Mouse (Mus musculus) lung, postnatal 14 days (tissue): ENCODE data around the gene Crispld2.

Experiments used
- DNase-seq: peaks from one replicate; pipeline ENCODE4 v3.0.0; 2021

The Crispld2 gene

DNA sequence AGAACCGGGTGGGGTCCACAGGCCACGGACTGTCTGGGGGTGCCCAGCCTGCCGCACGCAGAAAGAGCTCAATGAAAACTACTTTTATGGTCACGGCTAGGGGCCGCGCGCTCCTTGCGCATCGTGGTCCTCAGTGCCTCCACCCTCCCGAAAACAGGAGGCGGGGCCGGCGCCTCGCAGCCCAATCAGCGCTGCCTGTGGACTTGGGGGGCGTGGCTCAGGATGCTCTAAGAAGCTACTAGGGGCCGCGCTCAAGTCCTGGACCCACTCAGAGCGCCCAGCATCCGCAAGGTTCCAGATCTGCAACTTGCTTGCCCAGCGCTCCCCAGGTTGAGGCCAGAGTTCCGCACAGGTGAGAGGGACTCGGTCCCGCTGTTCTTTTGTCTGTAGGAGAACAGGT lies at the start of gene Crispld2:
TSS of gene Crispld2 (plus strand) at position 190 of the 400 bp plus-strand sequence.
- peak; percentile 78 for DNase-seq

DNA sequence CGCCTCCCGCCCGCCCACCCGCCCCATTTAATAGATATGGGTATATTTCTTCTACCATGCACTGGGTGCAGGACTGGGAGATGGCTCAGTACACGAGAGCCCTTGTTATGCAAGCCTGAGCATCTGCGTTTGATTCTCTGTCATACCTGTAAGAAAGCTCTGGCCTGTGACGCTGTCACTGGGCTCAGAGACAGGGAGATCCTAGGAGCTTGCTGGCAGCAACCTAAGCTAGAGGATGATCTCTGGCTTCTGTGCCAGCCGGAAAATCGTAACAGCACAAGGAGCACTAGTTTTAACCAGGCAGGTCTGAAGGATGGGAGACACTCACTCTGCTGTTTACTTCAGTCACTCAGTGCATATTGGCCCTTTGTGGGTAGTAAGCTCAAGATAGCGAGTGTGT lies 48.6 kb upstream of the Crispld2 start:
- no peak for DNase-seq

DNA sequence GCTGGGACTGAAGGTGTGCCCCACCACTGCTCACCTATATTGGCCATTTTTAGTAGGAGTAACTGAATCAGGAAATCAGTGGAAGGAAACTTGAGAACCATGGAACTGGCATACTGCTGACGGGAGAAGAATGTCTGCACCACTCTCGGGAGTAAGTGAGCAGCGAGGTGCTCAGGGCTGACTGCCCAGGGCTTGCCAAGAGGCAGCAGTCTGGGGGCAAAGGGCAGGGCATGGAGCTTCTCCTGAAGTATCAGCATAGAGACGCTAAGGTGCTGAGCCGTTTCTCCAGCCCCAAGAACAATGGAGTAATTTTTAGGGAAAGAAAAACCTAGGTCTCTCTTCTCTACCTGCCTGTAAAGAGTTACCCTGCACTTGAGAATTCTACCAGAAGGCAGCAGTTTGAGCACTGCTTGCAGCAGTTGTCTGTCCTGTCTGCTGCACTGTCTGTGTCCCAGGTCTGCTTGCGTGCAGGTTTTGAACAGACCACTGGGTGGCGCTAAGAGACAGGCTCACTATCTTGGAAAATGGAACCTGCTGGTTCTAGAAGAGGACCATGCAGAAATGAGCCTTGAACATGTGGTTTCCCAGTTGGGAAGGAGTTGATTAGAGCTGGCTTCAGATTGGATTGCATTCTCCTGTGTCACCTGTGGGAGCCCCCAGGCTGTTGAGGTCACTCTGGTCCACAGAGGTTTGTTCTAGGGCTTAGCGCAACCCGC lies 48.0 kb upstream of the Crispld2 start:
- peak; percentile 83 for DNase-seq

DNA sequence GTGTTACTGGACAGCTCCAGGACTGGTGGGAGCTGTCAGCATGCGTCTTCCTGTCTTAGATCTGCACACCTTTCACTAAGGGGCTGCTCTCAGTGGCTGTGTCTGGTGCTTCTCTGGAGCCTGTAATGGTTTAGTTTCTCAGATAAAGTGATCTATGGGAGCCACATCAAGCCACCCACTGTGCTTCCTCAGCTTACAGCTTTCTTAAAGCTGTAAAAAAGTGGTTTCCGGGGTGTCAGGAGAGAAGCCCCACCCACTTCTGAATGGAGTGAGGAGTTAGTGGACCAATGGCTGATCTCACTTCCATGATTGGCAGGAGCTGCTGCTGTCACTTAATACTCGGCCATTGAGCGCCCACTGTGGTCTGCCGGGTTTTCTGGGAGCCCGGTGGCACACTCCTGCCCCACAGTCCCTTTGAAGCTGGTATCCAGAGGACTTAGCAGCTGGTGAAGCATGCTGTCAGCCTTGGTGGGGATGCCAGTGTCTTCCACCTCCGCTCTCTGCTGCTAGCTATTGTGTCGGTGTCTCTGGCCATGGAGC lies 45.8 kb upstream of the Crispld2 start:
- DNase-seq: no peak

DNA sequence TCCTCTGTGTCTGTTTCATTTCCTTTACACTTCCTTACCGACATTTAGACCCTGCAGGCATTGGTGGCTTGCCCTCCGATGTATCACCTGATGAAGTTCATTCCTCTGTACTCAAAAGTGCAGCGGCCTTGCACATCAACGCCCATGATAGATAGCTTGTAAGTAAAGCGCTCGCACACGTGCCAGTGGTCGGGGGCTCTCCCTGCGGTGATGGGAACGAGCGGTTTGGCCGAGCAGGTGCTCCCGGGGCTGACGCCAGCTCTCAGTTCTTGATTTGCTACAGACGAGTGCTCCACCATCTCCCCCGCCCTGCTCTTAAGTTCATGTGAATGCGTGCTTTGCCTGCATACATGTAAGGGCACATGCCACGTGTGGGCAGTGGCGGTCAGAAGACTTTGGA lies 44.6 kb upstream of the Crispld2 start:
- no peak for DNase-seq

DNA sequence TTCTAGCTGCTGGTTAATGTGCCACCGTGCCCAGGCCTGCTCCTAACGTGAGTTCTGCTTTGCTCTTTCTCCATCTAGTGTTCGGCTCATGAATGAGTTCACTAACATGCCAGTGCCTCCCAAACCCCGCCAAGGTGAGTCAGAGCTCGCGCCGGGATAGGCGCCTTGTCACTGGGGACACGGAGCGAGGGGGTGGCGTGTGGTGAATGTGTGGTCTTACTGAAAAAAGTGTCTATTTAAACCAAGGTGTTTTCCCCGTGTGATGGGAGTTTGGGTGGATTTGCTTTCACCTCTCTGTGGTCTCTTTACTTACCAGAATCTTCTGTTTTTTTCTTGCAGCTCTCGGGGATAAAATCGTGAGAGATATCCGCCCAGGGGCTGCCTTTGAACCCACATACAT lies 43.9 kb upstream of the Crispld2 start:
- DNase-seq: no peak

DNA sequence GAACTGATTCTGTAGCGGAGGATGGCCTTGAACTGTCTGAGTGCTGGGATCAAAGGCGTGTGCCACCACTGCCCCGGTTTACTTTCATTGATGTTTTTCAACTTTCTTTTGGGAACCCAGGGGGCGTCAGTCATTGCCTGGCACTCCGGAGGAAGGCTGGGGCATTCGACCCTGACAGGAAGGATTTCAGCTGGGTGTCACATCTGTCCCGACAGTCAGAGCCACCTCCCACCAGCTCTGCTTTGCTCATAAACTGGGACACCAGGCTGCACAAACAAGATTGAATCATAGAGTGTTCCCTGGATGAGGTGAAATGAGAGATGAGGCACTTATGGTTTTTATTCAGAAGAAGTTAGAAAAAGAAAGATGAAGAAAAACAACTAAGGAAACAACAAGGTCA lies 40.0 kb upstream of the Crispld2 start:
- DNase-seq: no peak

DNA sequence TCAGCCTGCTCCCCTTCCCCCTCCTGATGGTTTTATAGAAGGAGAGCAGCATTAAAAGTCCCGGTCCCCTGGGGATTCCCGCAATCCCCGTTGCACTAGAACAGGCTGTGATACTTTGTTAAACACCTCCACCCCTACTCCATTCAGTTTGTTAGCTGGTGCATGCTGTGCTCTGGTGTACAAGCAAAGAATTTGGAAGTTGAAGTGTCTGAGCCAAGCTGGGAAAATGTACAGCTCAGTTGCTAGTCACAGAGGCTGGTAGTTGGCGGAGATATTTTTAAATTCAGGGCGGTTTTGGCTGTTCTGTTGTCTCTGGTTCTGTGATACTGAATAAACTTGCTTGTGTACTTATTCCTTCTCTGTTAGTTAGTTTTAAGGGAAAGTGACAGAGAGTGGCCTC lies 39.5 kb upstream of the Crispld2 start:
- DNase-seq: no peak

DNA sequence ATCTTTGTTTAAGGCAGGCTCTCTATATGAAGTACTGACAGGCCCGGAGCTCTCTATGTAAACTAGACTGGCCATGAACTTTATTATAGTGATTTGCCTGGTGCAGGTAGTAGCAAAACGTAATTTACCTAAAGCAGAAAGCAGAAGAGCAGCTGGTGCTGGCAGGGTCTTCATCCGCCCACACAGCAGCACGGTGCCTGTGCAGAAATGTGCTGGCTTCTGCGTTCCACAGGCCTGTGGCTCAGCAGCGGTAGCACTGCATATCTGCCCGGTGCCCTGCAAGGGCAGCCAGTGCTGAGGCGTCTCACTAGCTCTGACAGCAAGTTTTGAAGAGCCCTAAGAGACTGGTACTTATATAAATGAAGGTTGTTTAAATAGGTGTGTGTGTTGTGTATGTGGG lies 36.9 kb upstream of the Crispld2 start:
- DNase-seq: no peak

DNA sequence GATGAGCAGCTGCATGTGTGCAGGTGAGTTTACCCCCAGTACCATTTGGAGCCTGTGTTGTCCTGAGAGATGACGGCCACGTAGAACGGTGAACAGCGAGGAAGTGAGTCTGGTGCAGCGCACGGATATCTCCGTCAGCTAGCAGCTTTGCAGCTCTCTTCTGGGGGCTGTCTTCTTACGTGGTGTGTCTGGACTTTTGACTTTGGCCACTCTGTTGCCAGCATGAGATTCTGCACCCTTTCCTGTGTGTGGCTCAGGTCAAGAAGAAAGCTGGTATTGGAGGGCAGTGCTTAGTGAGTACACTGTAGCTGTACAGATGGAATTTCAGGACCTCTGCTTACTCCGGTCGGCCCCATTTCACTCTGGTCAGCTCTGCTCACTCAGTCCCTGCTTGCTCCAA lies 34.2 kb upstream of the Crispld2 start:
- no peak for DNase-seq

DNA sequence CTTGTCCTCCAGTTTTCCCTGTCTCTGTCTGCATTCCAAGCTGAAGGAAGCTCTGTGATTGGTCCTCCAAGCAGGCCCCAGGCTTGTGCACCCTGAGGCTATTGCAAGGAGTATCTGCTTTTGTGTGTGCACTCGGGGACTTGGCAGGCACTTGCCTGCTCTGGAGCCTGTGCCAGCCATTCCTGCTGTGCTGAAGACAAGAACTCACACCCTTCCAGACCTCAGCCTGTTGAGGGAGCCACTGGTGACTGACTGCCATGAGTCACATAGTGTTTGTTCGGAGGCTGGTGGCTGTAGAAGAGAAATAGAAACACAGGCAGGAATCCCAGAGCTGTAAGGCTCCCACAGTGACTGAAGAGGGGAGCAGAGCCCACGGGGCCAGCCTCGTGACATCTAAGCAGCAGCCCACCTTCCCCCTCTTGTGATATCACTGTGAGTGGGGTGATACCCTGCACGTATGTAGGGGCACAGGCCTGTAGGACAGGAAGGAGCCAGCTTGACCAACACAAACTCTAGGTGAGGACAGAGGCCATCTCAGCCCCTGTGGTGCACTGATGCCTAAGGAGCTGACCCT lies 31.6 kb upstream of the Crispld2 start:
- DNase-seq: peak; percentile 42

DNA sequence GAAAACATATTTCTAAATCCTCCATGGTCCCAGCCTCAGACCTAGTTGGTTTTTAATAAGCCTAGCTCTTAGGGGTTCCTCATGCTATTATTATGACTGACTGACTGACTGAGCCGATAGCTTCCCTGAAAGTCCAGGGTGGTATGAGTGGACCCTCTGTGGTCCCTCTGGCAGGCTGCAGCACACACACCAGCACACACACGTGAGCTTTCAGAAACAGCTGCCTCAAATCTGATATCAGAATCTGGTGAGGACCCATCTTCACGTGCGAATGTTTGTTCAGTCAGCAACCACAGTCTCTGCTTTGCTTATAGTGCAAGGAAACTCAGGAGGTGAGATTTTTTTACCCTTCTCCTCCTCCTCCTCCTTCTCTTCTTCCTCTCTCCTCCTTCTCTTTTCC lies 27.4 kb upstream of the Crispld2 start:
- no peak for DNase-seq

DNA sequence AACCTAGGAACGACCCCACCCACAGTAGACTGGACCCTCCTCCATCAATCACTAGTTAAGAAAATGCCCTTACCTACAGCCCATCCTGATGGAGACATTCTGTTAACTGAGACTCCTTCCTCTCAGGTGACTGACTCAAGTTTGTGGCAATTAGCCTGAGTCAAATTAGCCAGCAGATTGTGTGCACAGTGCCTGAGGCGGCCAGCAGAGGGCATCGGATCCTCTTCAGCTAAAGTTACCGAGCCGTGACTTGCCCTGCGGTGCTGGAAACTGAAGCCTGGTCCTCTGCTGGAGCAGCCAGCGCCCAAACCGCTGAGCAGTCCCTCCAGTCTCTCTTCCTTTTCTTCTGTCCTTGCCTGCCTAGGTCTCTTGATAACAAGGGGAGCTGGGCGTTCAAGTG lies 24.8 kb upstream of the Crispld2 start:
- DNase-seq: no peak

DNA sequence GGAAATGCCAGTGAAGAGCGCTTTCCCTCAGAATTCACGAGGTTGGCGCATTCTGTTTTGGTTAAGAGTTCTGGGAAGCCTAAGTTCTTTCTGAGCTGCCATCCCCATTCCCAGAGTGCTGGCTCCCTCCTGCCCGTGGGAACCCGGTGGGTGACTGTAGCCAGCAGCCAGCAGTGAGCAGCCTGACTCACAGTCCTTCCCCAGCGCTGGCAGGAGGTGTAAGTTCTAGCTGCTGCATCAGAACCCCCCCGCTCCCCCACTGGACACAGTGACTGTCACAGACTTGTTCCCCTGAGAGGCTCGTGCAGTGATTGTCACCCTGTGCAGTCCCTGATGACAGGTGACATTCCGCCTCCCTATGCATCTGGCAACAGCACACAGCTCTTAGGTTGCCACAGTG lies 22.1 kb upstream of the Crispld2 start:
- DNase-seq: no peak

DNA sequence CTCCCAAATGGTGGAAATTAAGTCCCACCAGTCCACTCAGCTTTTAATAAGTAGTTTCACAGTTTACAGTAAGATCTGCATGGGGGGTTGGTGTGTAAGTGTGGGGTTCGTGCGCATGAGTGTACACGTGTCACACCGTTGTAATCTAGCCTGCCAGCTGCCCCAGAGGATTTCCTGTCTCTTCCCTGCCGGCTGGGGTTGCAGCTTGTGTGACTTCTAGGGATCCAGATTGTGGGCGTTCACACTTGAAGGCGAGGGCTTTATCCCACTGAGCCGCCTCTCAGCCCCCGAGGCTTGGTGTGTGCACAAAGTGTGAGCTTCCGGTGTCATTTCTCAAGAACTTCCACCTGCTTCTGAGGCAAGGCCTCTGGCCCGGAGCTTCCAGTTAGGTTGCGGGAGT lies 19.7 kb upstream of the Crispld2 start:
- no peak for DNase-seq

DNA sequence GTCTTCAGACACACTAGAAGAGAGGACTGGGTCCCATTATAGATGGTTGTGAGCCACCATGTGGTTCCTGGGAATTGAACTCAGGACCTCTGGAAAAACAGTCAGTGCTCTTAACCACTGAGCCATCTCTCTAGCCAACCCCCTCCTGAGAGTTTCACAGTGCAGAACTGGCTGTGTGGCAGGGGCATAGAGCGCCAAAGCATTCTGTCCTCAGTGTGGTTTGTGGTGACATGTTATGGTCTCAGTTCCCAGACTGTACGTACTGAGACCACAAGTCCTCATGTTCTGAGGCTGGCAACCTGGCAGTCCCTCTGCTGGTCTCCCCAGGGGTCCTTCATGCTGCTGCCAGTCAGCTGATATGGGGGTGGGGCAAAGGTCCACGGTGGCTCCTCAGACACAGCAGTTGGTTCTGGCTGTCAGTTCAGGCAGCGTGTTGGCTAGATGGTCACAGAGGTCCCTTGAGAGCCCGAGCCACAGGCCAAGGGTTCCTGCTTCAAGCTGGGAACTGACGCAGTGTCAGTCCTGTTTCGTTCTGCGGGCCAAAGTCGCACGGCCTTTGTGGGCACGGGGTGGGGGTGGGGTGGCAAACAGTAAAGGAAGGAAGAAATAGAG lies 13.4 kb upstream of the Crispld2 start:
- DNase-seq: no peak

DNA sequence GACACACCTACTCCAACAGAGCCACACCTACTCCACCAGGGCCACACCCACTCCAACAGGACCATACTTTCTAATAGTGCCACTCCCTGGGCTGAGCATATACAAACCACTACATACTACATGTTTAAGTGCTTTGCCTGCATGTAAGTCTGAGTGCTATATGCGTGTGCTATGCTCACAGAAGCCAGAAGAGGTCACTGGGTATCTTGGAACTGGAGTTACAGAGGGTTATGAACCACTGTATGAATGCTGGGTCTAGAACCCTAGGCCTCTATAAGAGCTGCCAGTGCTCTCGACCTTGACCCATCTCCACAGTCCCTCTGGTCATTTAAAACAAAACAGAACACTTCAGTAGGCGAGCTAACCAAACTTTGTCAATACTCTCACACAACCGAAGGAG lies 11.0 kb upstream of the Crispld2 start:
- DNase-seq: no peak

DNA sequence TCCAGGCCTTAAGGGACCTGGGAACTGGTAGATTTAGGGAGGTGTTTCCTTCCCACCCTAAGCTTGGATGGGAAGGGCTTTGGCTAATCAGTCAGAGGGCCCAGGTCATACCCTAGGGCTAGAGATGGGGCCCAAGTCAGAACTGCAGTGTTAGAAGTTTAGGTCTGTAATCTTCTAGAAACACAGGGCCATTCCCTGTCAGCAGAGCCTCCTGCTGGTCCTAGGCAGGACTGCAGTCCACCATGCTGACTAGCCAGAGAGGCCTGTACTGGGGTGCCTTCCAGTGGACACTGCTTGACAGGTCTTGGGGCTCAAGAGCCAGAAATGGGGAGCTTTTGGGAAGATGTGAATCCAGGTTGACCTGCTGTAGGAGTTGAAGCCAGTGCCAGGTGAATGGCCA lies 8.2 kb upstream of the Crispld2 start:
- no peak for DNase-seq

DNA sequence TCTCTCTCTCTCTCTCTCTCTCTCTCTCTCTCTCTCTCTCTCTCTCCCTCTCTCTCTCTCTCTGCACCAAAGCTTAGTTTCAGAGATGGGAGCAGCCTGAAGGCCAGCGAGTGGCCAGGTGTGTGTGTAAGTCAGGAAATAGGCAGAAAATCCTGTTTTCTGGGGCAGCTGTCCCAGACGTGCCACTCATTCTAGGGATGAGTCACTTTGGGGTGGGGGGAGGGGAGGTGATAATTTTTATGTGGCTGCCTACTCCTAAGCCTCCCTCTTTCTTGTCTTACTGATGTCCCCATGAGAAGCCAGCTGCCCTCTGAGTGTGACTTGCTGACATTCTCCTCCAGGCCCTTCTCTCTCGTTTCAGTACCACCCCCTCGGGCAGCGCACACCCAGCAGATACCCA lies 6.1 kb upstream of the Crispld2 start:
- DNase-seq: no peak

DNA sequence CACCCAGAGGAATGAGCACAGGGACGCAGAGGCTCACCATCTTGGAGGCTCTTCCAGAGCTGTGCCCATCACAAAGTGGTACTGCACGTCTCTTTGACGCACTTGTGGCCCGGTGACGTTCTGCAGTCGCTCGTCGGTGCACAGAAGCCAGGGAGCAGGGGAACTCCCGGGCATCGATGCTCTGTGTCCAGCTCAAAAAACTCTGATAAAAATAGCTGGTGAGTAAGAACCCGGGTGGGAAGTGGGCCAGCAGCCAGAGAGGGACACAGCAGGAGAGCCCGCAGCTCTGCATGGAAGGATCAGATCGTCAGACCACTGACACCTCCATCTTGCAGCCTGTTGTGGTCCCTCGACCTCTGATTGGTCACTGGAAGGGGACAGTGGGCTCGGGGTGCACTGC lies 4.2 kb upstream of the Crispld2 start:
- no peak for DNase-seq

DNA sequence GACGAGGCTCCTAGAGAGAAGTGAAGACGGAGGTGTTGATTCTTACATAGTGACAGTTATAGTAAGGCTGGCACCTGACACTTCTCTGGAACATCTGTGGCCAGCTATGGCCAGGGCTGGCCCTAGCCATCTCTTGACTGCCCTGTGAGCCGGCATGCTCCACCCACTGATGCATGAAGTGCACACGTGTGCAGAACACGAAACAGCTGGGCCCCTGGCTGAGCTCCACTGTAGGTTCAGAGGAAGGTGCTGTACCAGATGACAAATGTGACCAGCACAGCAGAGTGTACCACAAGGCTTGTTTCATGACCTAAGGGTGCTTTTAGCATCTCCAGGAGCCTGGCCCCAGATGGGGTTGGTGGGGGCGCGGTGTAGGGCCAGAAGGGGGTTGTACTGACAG lies 1.9 kb downstream of the Crispld2 start:
- DNase-seq: peak; percentile 43

DNA sequence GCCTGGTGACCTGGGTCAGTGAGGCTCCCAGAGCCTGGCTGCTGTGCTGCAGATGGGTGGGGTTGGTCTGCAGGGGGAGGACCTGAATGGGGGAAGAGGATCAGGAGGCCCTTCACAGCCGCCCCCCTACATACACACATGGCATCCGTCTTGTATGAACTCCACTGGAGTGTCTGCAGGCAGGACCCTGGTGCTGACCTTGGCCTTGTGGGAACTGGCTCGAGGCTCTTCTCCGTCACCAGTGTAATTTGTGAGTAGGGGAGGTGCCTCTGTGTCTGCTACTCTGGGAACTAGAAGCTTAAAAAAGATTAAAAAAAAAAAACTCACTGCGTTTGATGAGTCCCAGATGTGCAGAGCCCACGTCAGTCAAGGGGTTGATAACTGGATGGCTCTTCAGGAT lies 2.3 kb downstream of the Crispld2 start:
- peak; percentile 28 for DNase-seq

DNA sequence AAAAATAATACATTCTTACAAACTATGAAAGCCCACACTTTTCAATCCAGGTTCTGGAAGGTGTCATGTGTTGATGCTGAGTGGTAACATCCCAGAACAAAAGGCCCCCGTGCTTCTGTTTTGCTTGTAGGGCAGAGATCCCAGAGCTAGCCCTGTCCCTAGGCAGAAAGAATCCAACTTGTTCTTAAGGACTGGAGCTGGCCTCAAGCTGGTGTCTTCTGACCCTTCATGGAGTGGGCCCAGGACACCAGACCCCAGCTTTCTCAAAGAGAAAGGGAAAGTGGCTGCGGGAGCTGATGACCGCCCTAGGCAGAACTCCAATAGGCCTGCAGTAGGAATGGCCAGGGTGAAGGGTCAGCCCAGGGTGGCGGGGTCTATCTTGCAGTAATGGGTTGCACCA lies 5.0 kb downstream of the Crispld2 start:
- peak; percentile 24 for DNase-seq

DNA sequence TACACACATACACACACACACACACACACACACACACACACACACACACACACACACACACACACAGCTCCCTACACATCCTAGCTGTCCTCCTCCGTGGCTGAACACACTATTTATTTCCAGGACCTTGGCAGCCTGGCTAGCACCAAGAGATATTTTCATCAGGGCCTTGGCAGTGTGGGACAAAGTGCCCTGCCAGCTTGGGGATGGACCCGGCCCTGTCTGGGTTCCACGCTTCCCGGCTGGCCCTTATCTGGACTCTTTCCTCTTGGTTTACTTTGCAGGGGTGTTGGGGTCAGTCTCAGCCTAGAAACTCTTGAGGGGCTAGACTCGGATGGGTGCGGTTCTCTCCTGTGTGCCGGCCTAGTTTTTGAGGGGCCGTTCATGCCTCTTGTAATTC lies 8.2 kb downstream of the Crispld2 start:
- peak; percentile 40 for DNase-seq
